Mouse (Mus musculus) heart, postnatal 0 days (tissue): ENCODE measurements around the gene Agap3. TPM values are rescaled to one million over a fixed set of nuclear protein-coding genes. Genes with fewer than 3 reads are reported as not detected.

Source experiments
- ATAC-seq: fragments of 200-750 bp; cut with Nextera tagmentation; 2 replicates; pipeline ENCODE4 v1.8.0; 2017; ENCODE audit warnings: low read depth, moderate number of reproducible peaks, moderate library complexity; ENCODE audit not compliant: insufficient read depth
- DNase-seq: peaks from one replicate; pipeline ENCODE4 v3.0.0-alpha.2; 2016; ENCODE audit warnings: low spot score
- H3K27ac ChIP-seq: fragments of 300-500 bp; sonication (generic); 2 replicates; pipeline ENCODE4 v1.5.1; 2014; ENCODE audit warnings: low read depth, mild to moderate bottlenecking
- H3K27me3 ChIP-seq: fragments of 300-500 bp; sonication (generic); 2 replicates; pipeline ENCODE4 v1.6.1; 2014; ENCODE audit warnings: low read length, mixed read lengths; ENCODE audit not compliant: control insufficient read depth, insufficient read depth
- H3K36me3 ChIP-seq: fragments of 300-500 bp; sonication (generic); replicated peaks from 2 replicates; pipeline ENCODE4 v1.6.1; 2014; ENCODE audit warnings: low read length, mixed read lengths; ENCODE audit not compliant: control insufficient read depth, insufficient read depth
- H3K4me1 ChIP-seq: fragments of 300-500 bp; sonication (generic); 2 replicates; pipeline ENCODE4 v1.6.1; 2014; ENCODE audit warnings: antibody characterized with exemption; ENCODE audit not compliant: control insufficient read depth, insufficient read depth
- H3K4me2 ChIP-seq: fragments of 300-500 bp; sonication (generic); 2 replicates; pipeline ENCODE4 v1.6.1; 2014; ENCODE audit warnings: low read depth, mild to moderate bottlenecking, low read length, moderate library complexity
- H3K4me3 ChIP-seq: fragments of 300-500 bp; sonication (generic); 2 replicates; pipeline ENCODE4 v1.5.1; 2014; ENCODE audit warnings: low read depth, low read length
- H3K9ac ChIP-seq: fragments of 300-500 bp; sonication (generic); replicated peaks from 2 replicates; pipeline ENCODE4 v1.6.1; 2014; ENCODE audit warnings: low read depth, low read length, mixed read lengths
- H3K9me3 ChIP-seq: fragments of 300-500 bp; sonication (generic); replicated peaks from 2 replicates; pipeline ENCODE4 v1.6.1; 2016; ENCODE audit warnings: low read length; ENCODE audit not compliant: control insufficient read depth
- CTCF ChIP-seq: IDR thresholded peaks from 2 replicates; pipeline ENCODE4 v1.5.1; 2016; ENCODE audit warnings: antibody characterized with exemption, control low read depth, low read depth
- EP300 ChIP-seq: IDR thresholded peaks from 2 replicates; pipeline ENCODE4 v1.6.1; 2016; ENCODE audit warnings: antibody characterized with exemption, low read depth
- WGBS: fragments of 180-500 bp; shearing (Covaris S2); extraction: QIAGEN DNeasy Blood & Tissue Kit; methylation state at CpG from one replicate; pipeline ENCODE4 v1.1.7; 2014; 5-methylcytosine and 5-hydroxymethylcytosine counted together
- polyA plus RNA-seq: library from polyadenylated mRNA; unstranded; fragments of >200 nt; fragmentation: Nextera tagmentation; extraction: Ambion mirVana; gene quantifications from 2 replicates; pipeline ENCODE4 v1.2.1, GENCODE M21; 2015
- total RNA-seq: library from RNA; depleted of rRNA; stranded (reverse); fragments of >200 nt; gene quantifications from 2 replicates; pipeline ENCODE4 v1.2.3, GENCODE M21; 2014; ENCODE audit warnings: low replicate concordance

Gene Agap3
- total and polyA plus RNA-seq, 2 experiments from 2014 or later = 18.3 to 40.6 TPM

DNA sequence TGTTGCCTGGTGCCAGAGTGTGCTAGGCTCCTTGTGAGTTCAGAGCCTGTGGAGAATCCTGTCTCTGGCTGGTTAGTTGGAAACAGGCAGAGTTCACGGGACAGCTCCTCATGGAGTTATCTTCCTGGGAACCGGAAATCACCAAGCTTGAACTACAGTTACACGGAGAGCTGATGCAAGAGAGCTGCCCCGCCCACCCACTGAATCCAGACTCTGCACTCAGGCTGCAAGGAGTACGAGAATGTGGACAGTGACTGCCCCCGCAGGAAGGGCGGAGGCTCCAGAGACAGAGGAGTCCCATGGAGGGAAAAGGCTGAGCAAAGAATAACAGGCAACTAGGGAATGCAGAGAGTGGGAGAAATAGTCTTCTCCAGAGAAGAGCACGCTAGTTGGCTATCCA is 60.3 kb downstream of the Agap3 start:
- H3K27ac ChIP-seq = no peak overlapping the region
- H3K36me3 ChIP-seq = no peaks in the 10 kb centered on the region
- 0 out of 2 replicates have a peak, but pooled peaks cover 2% of the 10 kb centered on the region for H3K27me3 ChIP-seq
- ATAC-seq (0 out of 2 replicates have a peak, but pooled peaks have one; percentile 49), DNase-seq (peak; percentile 71)
- no peaks in the 10 kb centered on the region; the same call in 1 of the 2 replicates for H3K9me3 ChIP-seq
- TF ChIP-seq EP300 (no peak), CTCF (no peak)
- H3K9ac ChIP-seq = no peak overlapping the region
- H3K4me2 ChIP-seq = no peak overlapping the region
- no peak overlapping the region for H3K4me3 ChIP-seq
- 32% methylated on average over 8 of the region's 8 CpGs for WGBS
- no peaks in the 10 kb centered on the region for H3K4me1 ChIP-seq

GRCm38 (mm10) chr5:24521366-24521765 is 69.4 kb downstream of the Agap3 start:
- ATAC-seq (no peak), DNase-seq (no peak)
- Histone ChIP-seq H3K4me2 (no peak overlapping the region), H3K27ac (no peak overlapping the region), H3K27me3 (peaks cover 80% of the 10 kb centered on the region), H3K9me3 (no peaks in the 10 kb centered on the region), H3K9ac (no peak overlapping the region), H3K4me3 (no peak overlapping the region), H3K36me3 (no peaks in the 10 kb centered on the region), H3K4me1 (no peaks in the 10 kb centered on the region)
- TF ChIP-seq CTCF (no peak), EP300 (no peak)
- WGBS = 62% methylated on average over 8 of the region's 8 CpGs

DNA sequence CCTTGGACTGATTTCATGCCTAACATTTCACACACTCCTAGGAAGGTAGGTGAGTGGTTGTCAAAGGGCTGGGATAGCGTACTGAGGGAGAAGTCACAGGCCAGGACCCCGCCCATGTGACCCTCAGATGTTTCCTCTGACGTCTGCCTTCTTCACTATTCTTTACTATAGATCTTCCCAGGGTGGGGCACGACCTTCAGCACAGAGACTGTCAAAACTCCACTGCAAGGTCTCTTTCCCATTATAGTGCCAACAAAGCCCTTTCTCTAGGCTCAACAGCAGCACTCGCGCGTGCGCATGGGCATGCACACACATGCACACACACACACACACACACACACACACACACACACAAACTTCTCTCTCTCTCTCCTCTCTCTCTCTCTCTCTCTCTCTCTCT is 71.8 kb downstream of the Agap3 start:
- Histone ChIP-seq H3K27ac (no peak overlapping the region), H3K36me3 (no peaks in the 10 kb centered on the region), H3K9ac (no peak overlapping the region), H3K9me3 (no peaks in the 10 kb centered on the region), H3K4me2 (no peak overlapping the region), H3K27me3 (peaks cover 89% of the 10 kb centered on the region), H3K4me3 (no peak overlapping the region), H3K4me1 (0 out of 2 replicates have a peak, but pooled peaks cover 6% of the 10 kb centered on the region)
- DNase-seq = no peak
- ATAC-seq = no peak
- no peak for TF ChIP-seq EP300
- no peak for TF ChIP-seq CTCF
- 46% methylated on average over 8 of the region's 8 CpGs for WGBS

DNA sequence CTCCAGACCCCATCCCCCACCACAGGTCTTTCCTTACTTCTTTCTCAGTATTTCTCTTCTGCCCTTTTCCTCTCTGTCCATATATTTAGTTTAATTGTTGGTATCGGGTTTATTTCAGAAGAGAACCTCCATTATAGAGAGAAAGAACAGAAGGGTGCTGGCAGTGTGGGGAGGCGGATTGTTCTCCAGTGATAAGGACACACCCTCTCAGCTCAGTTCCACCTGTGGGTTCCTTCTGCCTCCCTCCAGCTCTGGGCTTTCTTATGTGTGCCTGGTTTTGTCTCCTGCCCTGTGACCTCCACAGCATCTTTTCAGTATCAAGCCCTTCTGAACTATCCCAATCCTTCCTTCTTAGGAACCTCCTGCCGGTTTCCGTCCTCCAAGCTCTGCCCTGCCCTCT is 72.5 kb downstream of the Agap3 start:
- TF ChIP-seq CTCF (no peak), EP300 (no peak)
- WGBS = 13% methylated on average over 4 of the region's 4 CpGs
- no peaks in the 10 kb centered on the region for H3K9me3 ChIP-seq
- 0 out of 2 replicates have a peak, but pooled peaks cover 6% of the 10 kb centered on the region for H3K4me1 ChIP-seq
- H3K27ac ChIP-seq = no peak overlapping the region
- H3K9ac ChIP-seq = no peak overlapping the region
- H3K4me2 ChIP-seq = no peak overlapping the region
- no peak for ATAC-seq
- no peaks in the 10 kb centered on the region for H3K36me3 ChIP-seq
- no peak for DNase-seq
- no peak overlapping the region for H3K4me3 ChIP-seq
- H3K27me3 ChIP-seq = peaks cover 93% of the 10 kb centered on the region

DNA sequence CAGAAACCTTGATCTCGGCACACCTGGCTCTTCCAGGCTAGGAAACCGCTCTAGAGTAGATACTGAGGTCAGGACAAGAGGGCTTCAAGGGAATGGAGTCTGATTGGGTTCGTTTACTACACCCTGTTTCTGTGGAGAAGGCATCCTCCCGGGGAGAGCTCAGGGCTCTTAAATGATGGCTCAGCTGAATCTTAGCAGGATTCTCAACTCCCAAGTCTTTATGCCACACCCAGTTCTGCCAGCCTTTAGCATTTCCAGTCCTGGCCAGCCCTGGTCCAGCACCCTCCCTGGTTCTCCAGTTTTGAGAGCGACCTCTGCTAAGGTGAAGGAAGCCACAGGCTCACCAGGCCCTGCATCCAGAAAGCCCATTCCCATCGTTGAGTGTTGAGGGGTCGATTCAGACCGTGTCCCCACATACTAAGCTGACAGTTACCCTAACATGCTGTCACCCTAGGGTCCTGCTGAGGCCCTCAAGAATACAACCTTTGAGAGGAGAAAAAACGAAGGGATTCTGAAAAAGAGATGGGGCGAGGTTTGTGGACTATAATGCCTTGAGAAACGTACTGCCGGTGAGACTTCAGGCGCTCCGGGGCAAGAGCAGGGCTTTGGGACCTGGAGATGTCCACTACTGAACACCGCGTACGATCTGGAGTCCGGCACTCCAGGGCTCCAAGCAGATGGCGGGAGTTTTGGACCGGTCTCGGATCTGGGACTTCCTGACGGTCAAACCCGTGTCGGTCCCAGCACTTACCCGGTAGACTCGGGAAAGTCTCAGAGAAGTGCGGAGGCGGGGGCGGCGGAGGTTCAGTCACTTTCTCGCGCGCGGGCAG is 73.6 kb downstream of the Agap3 start:
- H3K36me3 ChIP-seq = no peaks in the 10 kb centered on the region
- peak overlapping the region; percentile 41 for H3K4me3 ChIP-seq
- ATAC-seq (no peak), DNase-seq (no peak)
- TF ChIP-seq EP300 (no peak), CTCF (no peak)
- WGBS = 4% methylated on average over 34 of the region's 34 CpGs
- 0 out of 2 replicates have a peak, but pooled peaks cover 6% of the 10 kb centered on the region for H3K4me1 ChIP-seq
- H3K9me3 ChIP-seq = no peaks in the 10 kb centered on the region
- H3K4me2 ChIP-seq = peak overlapping the region; percentile 70
- H3K27ac ChIP-seq = no peak overlapping the region
- no peak overlapping the region for H3K9ac ChIP-seq
- H3K27me3 ChIP-seq = peaks cover 87% of the 10 kb centered on the region
